Mouse (Mus musculus) kidney, adult 2 months (tissue): ENCODE data around the gene Hcn1.

Experiments
- CTCF ChIP-seq: fragments of 200-500 bp; conservative IDR thresholded peaks from 2 replicates; pipeline ENCODE4 v1.5.1; 2011; ENCODE audit warnings: low read depth, mild to moderate bottlenecking, control low read depth, low read length, moderate library complexity, mixed read lengths; ENCODE audit not compliant: insufficient read depth, insufficient read length
- POLR2A ChIP-seq: fragments of 200-500 bp; IDR thresholded peaks from one replicate; pipeline ENCODE4 v1.6.1; 2011; ENCODE audit warnings: low read depth, low read length, control low read depth

DNA sequence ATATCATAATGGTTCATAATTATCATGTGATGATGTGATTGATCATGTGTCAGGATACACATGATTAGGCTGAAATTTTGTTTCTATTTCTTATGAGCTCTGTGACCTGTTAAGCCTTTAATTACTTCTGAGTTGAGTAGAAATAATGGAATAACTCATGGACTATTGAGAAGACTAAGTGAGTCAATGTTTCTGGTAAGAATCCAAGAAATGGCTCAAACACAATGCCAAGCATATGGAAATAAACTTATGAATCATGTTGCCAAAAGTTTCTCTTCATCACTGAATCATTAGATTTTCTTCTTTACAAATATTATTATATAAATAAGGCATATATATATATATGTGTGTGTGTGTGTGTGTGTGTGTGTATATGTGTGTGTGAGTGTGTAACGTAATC lies 69.7 kb downstream of the Hcn1 start:
- TF ChIP-seq CTCF (no peak), POLR2A (no peak)
